Mouse (Mus musculus) brain, embryonic 18.5 days (tissue): ENCODE results near the gene Sh3rf3.

ENCODE experiments used
- DNase-seq: peaks from one replicate; pipeline ENCODE4 v3.0.0-alpha.2; 2012; ENCODE audit warnings: low read depth, low spot score

Sh3rf3 gene

DNA sequence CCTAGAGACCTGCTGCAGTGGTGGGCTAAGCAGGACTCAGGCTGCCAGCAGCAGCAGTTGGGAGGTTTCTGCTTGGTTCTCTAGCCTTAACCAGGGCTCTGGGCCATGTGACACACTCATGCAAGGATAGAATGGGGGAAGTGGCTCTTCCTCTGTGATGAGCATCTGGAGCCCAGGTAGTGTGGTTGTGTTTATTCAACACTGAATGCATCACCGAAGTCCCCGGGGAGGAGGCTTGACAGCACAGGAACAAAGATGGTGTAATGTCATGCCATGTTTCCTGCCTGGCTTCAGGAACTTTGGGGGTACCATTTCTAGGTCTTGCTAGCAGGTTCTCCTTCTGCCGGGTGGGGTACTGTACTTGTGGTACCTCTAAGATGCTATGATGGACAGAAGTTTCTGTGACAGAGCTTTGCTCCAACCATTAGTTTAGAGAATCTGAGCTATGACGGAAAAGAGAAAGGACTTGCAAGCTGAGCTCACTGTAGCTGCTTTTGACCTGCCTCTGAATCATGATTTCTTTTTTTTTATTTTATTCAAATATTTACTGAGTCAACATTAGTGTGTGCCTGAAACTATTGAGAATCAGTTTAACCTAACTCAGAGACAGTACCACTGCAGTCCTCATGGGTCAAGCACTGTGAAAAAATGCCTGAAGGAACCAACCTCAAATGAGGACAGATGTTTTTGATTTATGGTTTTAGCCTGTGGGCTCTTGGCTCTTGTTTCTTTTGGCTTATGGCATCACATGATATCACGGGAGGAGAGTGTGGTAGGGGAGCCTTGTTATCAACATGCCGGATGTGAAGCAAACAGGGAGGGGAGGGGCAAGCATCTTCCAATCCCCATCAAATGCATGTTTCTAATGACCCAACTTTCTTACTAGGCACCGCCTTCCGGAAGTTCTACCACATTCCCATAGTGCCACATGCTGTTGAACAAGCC lies 102.4 kb downstream of the Sh3rf3 start:
- no peak for DNase-seq

DNA sequence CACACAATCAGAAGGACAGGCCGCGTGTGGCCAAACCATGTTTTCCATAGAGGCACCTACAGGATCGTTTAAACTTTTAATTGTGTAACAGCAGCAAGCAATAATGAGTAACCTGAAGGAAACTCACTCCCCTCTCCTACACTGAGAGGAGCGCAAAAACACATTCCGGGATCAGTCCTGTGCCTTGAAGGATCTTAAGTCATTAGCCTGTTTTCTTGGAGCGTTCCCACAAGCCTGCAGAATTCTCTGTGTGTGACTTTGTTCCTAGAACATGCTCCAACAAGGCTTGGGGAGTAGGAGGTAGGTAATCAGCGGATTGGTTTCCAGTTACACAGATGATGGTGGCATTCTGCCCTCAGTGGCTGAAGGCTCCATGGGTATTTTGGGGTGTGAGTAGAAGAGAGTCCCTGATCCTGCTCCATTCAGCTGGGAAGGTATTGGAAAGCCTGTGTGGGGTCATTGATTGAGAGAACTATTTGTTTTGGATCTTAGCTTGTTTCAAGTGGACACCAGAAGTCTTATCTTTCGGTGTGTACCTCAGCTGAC lies 108.6 kb downstream of the Sh3rf3 start:
- DNase-seq, result no peak

DNA sequence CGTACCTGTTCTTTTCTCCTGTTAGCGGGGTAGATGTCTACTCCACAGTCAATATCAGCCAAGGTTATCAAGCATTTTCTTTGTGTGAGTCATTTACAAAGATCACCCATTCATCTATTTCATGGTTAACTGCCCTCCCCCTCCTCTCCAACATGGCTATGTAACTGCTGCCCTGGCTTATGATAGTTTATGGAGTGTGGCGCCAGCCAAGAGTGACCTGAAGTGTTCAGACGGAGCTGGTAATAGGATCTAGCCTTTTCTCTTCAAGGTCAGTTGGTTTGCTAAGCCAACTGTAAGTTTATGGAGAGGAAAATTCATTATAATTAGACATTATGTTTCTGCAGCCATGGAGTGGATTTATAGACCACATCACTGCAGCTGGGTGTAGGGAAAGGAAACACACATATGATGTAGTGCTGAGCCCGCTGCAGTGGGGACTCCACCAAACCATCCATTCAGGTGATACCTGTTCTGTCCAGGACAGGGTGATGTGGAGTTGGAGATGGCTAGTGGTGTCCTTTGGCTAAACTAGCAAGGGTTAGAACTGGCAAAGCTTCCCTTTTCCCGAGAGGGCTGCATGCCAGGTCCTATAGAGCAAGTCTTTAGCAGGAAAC lies 109.2 kb downstream of the Sh3rf3 start:
- no peak for DNase-seq

DNA sequence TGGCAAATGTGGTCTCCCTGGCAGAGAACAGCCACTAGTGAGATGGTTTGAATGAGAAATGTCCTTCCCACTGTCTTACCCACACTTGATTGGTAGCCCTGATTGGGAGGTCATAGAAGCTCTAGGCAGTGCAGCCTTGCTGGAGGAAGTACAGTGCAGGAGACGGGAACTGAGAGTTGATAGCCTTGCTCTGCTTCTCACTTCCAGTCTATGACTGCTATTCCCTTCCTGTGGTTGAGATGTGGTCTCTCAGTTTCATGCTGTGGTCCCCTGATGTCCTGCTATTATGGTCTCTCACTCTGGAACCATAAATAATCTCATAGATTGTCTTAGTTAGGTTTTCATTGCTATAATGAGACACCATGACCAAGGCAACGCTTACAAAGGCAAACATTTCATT lies 109.8 kb downstream of the Sh3rf3 start:
- DNase-seq, result no peak

GRCm38 (mm10) chr10:58926578-58926977 lies 113.4 kb downstream of the Sh3rf3 start:
- DNase-seq, result no peak

- DNase-seq, result no peak
Measured at GRCm38 (mm10) chr10:58928952-58929442, 115.8 kb downstream of the Sh3rf3 start.

DNA sequence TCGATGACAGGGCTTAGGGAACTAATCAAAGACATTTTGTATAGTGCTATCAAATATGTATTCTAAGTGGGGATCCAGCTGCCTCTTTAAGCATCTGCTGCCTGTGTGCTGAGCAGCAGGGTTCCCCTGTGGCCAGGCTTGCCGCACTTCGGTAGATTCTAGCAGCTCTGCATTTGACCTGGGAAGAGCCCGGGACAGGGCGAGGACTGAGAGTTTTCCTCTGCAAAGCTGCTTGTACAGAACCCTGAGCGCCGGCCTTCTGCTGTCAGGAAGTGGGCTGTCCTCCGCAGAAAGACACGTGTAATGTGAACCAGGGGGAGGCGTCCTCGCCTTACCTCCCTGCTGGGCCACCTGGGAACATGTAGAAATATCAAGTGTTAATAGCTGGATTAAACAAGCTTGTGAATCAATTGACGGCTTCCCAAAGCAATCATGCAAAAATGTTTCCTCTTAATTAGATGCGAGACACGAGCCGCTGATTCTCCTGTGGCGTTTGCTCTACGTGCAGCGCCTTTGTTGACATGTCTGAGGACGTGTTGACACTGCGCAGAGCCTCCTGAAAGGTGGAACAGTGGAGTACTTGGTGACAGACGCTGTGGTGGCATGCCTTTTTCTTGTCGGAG lies 119.1 kb downstream of the Sh3rf3 start:
- no peak for DNase-seq

DNA sequence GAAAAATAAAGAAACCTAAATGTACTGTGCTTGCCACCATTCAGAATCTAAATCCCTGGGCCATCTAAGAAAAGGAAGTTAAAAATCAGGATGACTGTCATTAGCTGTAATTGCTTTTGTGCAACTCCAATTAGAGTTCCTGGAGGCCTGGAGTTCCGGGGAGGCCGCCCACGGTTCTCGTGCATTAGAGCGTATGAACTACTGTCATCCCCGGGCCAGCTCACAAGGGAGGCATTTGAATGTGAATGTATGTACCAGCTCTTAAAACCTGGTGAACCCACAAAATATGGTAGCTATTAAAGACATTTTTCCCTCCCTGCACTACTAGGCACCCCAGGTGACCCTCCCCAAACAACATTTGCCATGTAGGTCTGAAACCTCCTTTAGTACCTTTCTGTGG lies 122.4 kb downstream of the Sh3rf3 start:
- no peak for DNase-seq

DNA sequence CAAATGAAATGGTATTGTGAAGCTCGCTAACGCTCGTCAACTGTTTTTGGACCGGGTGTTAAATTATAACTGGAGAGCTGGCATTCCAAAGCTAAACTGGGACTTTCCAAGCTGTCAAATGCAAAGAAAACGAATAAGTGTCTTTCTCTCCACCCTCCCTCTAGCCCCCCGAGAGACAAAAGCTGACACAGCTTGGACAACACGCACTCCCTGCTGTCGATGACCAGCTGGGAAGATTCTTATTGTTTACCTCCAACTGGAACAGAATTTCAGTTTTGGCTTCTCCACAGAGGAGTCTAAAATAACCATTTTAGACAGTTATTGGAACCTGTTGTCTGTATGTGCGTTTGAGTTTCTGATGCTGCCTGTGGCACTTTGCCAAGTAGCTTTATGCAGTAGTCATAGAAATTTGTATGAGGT lies 123.3 kb downstream of the Sh3rf3 start:
- DNase-seq, result peak; percentile 79

DNA sequence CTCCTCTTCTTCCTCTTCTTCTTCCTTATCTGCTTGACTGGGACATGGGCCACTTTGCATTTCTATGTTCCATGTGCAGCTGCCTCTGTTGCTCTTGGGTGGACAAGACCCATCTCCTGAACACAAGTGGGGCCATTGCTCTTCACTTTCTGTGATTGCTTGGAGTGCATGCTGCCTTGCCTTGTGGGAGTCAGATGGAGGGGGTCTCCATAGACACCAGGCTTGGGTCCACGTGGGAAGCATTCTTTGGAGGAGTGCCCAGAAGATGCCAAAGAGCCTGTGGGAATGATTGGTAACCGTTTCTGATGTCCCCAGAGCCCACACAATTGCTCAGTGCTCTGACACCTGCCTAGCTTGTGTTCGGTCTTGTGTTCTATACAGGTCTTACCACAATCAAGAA lies 124.4 kb downstream of the Sh3rf3 start:
- no peak for DNase-seq

DNA sequence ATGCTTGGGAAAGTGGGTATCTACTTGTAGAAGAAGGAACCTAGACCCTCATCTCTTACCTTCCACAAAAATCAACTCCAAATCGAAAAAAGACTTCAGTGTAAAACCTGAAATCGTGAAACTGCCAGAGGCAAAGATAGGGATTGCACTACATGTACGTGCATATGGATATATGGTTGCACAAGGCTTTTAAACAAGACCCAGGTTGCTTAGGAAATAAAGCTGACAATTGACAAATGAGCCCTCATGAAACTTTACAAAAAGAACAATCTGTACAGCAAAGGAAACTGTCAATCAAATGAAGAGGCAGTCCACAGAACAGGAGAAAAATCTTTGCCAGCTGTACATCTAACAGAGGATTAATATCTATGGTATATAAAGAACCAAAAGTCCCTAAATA lies 129.7 kb downstream of the Sh3rf3 start:
- DNase-seq, result no peak

GRCm38 (mm10) chr10:58943661-58944400 lies 130.7 kb downstream of the Sh3rf3 start:
- no peak for DNase-seq

- DNase-seq, result no peak
Measured at GRCm38 (mm10) chr10:58944930-58945329, 131.8 kb downstream of the Sh3rf3 start.

- DNase-seq, result no peak
Measured at GRCm38 (mm10) chr10:58949770-58950638, 136.8 kb downstream of the Sh3rf3 start.

- DNase-seq, result no peak
Measured at GRCm38 (mm10) chr10:58960193-58960592, 147.0 kb downstream of the Sh3rf3 start.

DNA sequence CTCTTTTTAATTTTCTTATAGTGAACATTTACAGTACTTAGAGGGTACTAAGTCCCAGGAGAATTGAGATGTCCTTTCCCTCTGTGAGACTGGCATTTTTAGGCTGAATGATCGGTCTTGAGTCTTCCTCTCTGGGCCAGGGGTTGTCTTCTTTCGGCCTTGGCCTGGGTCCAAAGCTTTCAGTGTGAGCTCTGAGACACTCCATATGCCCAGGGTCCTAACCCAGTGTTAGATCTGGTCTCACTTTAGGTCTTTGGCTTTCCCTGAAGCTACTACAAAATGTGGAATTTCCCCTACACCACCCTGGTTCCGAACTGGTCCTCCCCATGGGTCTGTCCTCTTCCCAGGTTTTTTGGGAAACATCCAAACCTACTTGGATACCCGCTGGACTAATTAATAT lies 155.1 kb downstream of the Sh3rf3 start:
- no peak for DNase-seq

DNA sequence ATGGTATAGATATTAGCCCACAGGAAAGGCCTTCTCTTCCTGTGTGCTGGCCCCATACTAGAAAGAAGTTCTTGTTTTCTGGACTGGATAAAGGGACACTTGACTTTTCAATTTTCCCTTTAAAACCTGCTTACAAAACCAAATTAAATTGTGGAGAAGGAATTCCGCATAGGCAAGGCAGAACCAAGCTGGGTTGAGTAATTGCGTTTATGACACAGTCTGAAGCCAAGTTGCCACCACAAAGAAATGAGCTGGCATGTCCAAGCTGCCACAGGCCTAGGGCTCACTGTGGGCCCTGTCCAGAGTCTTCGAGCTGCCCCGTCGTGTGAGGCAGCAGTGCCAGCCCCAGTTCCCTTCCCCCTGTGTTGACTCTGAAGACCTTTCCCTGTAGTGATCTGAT lies 156.2 kb downstream of the Sh3rf3 start:
- DNase-seq, result no peak

- DNase-seq, result no peak
Measured at GRCm38 (mm10) chr10:58972115-58972514, 159.0 kb downstream of the Sh3rf3 start.

GRCm38 (mm10) chr10:58974138-58974537 lies 161.0 kb downstream of the Sh3rf3 start:
- DNase-seq, result no peak

- DNase-seq, result no peak
Measured at GRCm38 (mm10) chr10:58979320-58979959, 166.3 kb downstream of the Sh3rf3 start.
